Comparison of ENCODE assay signal across 7 mouse cellular contexts in genomic region chr1:171344715-171345114, GRCm38 (mm10). TPM values are rescaled to one million over a fixed set of nuclear protein-coding genes. Genes with fewer than 3 reads are reported as not detected.
DNase-seq lines count a peak whose midpoint lies in the region; ATAC-seq and TF ChIP-seq lines count a peak whose summit lies in the region.

No protein-coding gene starts in this region.

- peak overlapping the region; percentile 86 for H3K4me2 ChIP-seq in lung, embryonic 14.5 days
- H3K4me2 ChIP-seq in forebrain, embryonic 11.5 days (ENCODE audit: low read depth, low read length, severe bottlenecking), result peak overlapping the region; percentile 73
- H3K4me2 ChIP-seq in limb, embryonic 13.5 days (replicated peaks), result peak overlapping the region; percentile 86

- peak overlapping the region; percentile 87 for H3K4me3 ChIP-seq in lung, embryonic 14.5 days (ENCODE audit: low read depth, low read length)
- H3K4me3 ChIP-seq in forebrain, embryonic 11.5 days (ENCODE audit: low read depth, low read length), result peak overlapping the region; percentile 92
- peak overlapping the region; percentile 73 for H3K4me3 ChIP-seq in limb, embryonic 13.5 days
- peak overlapping the region; percentile 78 for H3K4me3 ChIP-seq in small intestine, adult 2 months (ENCODE audit: low read depth, low read length)

- peak overlapping the region; percentile 81 for H3K9ac ChIP-seq in lung, embryonic 14.5 days
- peak overlapping the region; percentile 79 for H3K9ac ChIP-seq in forebrain, embryonic 11.5 days (ENCODE audit: low read length)
- H3K9ac ChIP-seq in limb, embryonic 13.5 days, result peak overlapping the region; percentile 84

- ATAC-seq in lung, embryonic 14.5 days (ENCODE audit: insufficient read depth), result no peak
- ATAC-seq in forebrain, embryonic 11.5 days (replicated peaks; ENCODE audit: low FRiP score), result no peak
- no peak for ATAC-seq in limb, embryonic 13.5 days (ENCODE audit: low FRiP score, low read depth)

- 0 out of 2 replicates have a peak, but pooled peaks cover 2% of the 10 kb centered on the region for H3K9me3 ChIP-seq in lung, embryonic 14.5 days (ENCODE audit: low read depth, low read length)
- H3K9me3 ChIP-seq in forebrain, embryonic 11.5 days (ENCODE audit: control insufficient read depth, low read length), result peaks cover 6% of the 10 kb centered on the region; the same call in 1 of the 2 replicates
- H3K9me3 ChIP-seq in limb, embryonic 13.5 days, result peaks cover 7% of the 10 kb centered on the region

- H3K4me1 ChIP-seq in lung, embryonic 14.5 days (ENCODE audit: insufficient read depth), result 0 out of 2 replicates have a peak, but pooled peaks cover 3% of the 10 kb centered on the region
- no peaks in the 10 kb centered on the region; the same call in 1 of the 2 replicates for H3K4me1 ChIP-seq in forebrain, embryonic 11.5 days (replicated peaks; ENCODE audit: control insufficient read depth, insufficient read depth, low read length)
- peaks cover 22% of the 10 kb centered on the region for H3K4me1 ChIP-seq in limb, embryonic 13.5 days
- peaks cover 11% of the 10 kb centered on the region for H3K4me1 ChIP-seq in small intestine, adult 2 months (ENCODE audit: control insufficient read depth, insufficient read depth, insufficient read length, low read length)

- no peak for TF ChIP-seq CTCF in lung, embryonic 14.5 days (IDR thresholded peaks at IDR 0.05; ENCODE audit: low read depth)
- no peak for TF ChIP-seq CTCF in small intestine, adult 2 months (IDR thresholded peaks at IDR 0.05; ENCODE audit: extremely low read depth, insufficient read length, insufficient replicate concordance, low read depth, low read length)

- intact Hi-C loops in gastrocnemius, postnatal 36 days (cut with DNase I), result loop anchor here (1.0 kb wide), 1 partner anchor 14 kb away; no protein-coding TSS in a partner anchor

- peaks cover 40% of the 10 kb centered on the region for H3K36me3 ChIP-seq in lung, embryonic 14.5 days (ENCODE audit: insufficient read depth)
- H3K36me3 ChIP-seq in forebrain, embryonic 11.5 days (ENCODE audit: control insufficient read depth, insufficient read depth, low read length), result peaks cover 2% of the 10 kb centered on the region
- peaks cover 46% of the 10 kb centered on the region for H3K36me3 ChIP-seq in limb, embryonic 13.5 days
- H3K36me3 ChIP-seq in small intestine, adult 2 months (ENCODE audit: control insufficient read depth, insufficient read depth, low read length), result peaks cover 28% of the 10 kb centered on the region

- 69% methylated on average over 9 of the region's 9 CpGs for WGBS in lung, embryonic 14.5 days
- WGBS in forebrain, embryonic 11.5 days, result 81% methylated on average over 9 of the region's 9 CpGs
- 73% methylated on average over 9 of the region's 9 CpGs for WGBS in limb, embryonic 13.5 days
- 55% methylated on average over 9 of the region's 9 CpGs for WGBS in small intestine, adult 2 months

- no peak for DNase-seq in lung, embryonic 14.5 days
- no peak for DNase-seq in lung, postnatal 10 days
- DNase-seq in forebrain, embryonic 11.5 days (ENCODE audit: low spot score), result no peak
- DNase-seq in MN1 (ENCODE audit: low spot score), result no peak
- no peak for DNase-seq in gastrocnemius, postnatal 36 days

- H3K27me3 ChIP-seq in lung, embryonic 14.5 days (ENCODE audit: insufficient read depth, low read length), result no peaks in the 10 kb centered on the region
- no peaks in the 10 kb centered on the region for H3K27me3 ChIP-seq in forebrain, embryonic 11.5 days (ENCODE audit: control insufficient read depth, insufficient read depth, low read length)
- no peaks in the 10 kb centered on the region for H3K27me3 ChIP-seq in limb, embryonic 13.5 days
- H3K27me3 ChIP-seq in small intestine, adult 2 months (ENCODE audit: control insufficient read depth, insufficient read depth, low read length), result no peaks in the 10 kb centered on the region

- no peak for TF ChIP-seq POLR2A in small intestine, adult 2 months (IDR thresholded peaks at IDR 0.05; ENCODE audit: low read depth, low read length)

- no peak overlapping the region for H3K27ac ChIP-seq in lung, embryonic 14.5 days (ENCODE audit: low read depth)
- no peak overlapping the region for H3K27ac ChIP-seq in forebrain, embryonic 11.5 days (ENCODE audit: low read depth, low read length)
- no peak overlapping the region for H3K27ac ChIP-seq in limb, embryonic 13.5 days
- peak overlapping the region; percentile 15; the same call in 1 of the 2 replicates for H3K27ac ChIP-seq in small intestine, adult 2 months (ENCODE audit: insufficient read depth, low read depth, low read length)

RNA-seq across cellular contexts. Expression of gene Nit1, which starts 0.7 kb away (rescaled TPM):
- polyA plus RNA-seq in lung, embryonic 14.5 days (2014; fragmentation: Nextera tagmentation; extraction: Ambion mirVana), result 27.5 and 30.1 TPM in 2 replicates
- 31.7 and 35.6 TPM in 2 replicates for polyA plus RNA-seq in forebrain, embryonic 11.5 days (2014; fragmentation: Nextera tagmentation; extraction: Ambion mirVana)
- 43.5 and 43.9 TPM in 2 replicates for polyA plus RNA-seq in limb, embryonic 13.5 days (2015; fragmentation: Nextera tagmentation; extraction: Ambion mirVana)
- polyA plus RNA-seq in small intestine, adult 2 months (2012; rRNA removed), result 36.8 and 50.7 TPM in 2 replicates
- 10 to 100 TPM; 23.2 to 23.9 TPM for total RNA-seq in gastrocnemius, postnatal 36 days (2021)

RNA-seq across cellular contexts. Expression of gene Pfdn2, which starts 0.8 kb away (rescaled TPM):
- polyA plus RNA-seq in lung, embryonic 14.5 days (2014; fragmentation: Nextera tagmentation; extraction: Ambion mirVana), result 40.0 and 44.5 TPM in 2 replicates
- 58.4 and 65.7 TPM in 2 replicates for polyA plus RNA-seq in forebrain, embryonic 11.5 days (2014; fragmentation: Nextera tagmentation; extraction: Ambion mirVana)
- polyA plus RNA-seq in limb, embryonic 13.5 days (2015; fragmentation: Nextera tagmentation; extraction: Ambion mirVana), result 120 and 128 TPM in 2 replicates
- 5.0 and 7.5 TPM in 2 replicates for polyA plus RNA-seq in small intestine, adult 2 months (2012; rRNA removed)
- total RNA-seq in gastrocnemius, postnatal 36 days (2021), result 10 to 100 TPM; 85.7 to 91.7 TPM

RNA-seq across cellular contexts. Expression of gene Dedd, which starts 15.8 kb away (rescaled TPM):
- 48.8 and 48.9 TPM in 2 replicates for polyA plus RNA-seq in lung, embryonic 14.5 days (2014; fragmentation: Nextera tagmentation; extraction: Ambion mirVana)
- polyA plus RNA-seq in forebrain, embryonic 11.5 days (2014; fragmentation: Nextera tagmentation; extraction: Ambion mirVana), result 46.5 and 46.7 TPM in 2 replicates
- 61.1 and 66.2 TPM in 2 replicates for polyA plus RNA-seq in limb, embryonic 13.5 days (2015; fragmentation: Nextera tagmentation; extraction: Ambion mirVana)
- 24.5 and 40.7 TPM in 2 replicates for polyA plus RNA-seq in small intestine, adult 2 months (2012; rRNA removed)
- 10 to 100 TPM; 26.6 to 31.1 TPM for total RNA-seq in gastrocnemius, postnatal 36 days (2021)

RNA-seq across cellular contexts. Expression of gene Klhdc9, which starts 15.9 kb away (rescaled TPM):
- 1.0 and 1.5 TPM in 2 replicates for polyA plus RNA-seq in lung, embryonic 14.5 days (2014; fragmentation: Nextera tagmentation; extraction: Ambion mirVana)
- 1.7 and 2.3 TPM in 2 replicates for polyA plus RNA-seq in forebrain, embryonic 11.5 days (2014; fragmentation: Nextera tagmentation; extraction: Ambion mirVana)
- polyA plus RNA-seq in limb, embryonic 13.5 days (2015; fragmentation: Nextera tagmentation; extraction: Ambion mirVana), result 2.2 and 2.3 TPM in 2 replicates
- 0.13 and 0.16 TPM in 2 replicates for polyA plus RNA-seq in small intestine, adult 2 months (2012; rRNA removed)
- not detected for total RNA-seq in gastrocnemius, postnatal 36 days (2021)

RNA-seq across cellular contexts. Expression of gene Nectin4, which starts 25.2 kb away (rescaled TPM):
- polyA plus RNA-seq in lung, embryonic 14.5 days (2014; fragmentation: Nextera tagmentation; extraction: Ambion mirVana), result 2.3 and 2.4 TPM in 2 replicates
- 0.90 and 1.2 TPM in 2 replicates for polyA plus RNA-seq in forebrain, embryonic 11.5 days (2014; fragmentation: Nextera tagmentation; extraction: Ambion mirVana)
- 11.7 and 13.7 TPM in 2 replicates for polyA plus RNA-seq in limb, embryonic 13.5 days (2015; fragmentation: Nextera tagmentation; extraction: Ambion mirVana)
- polyA plus RNA-seq in small intestine, adult 2 months (2012; rRNA removed), result 0.33 and 1.1 TPM in 2 replicates
- under 1 TPM in 1 of 2 experiments, not detected in 1; 0.07 TPM for total RNA-seq in gastrocnemius, postnatal 36 days (2021)
